Mouse (Mus musculus) embryonic fibroblast, embryonic 13.5 days (primary cell): ENCODE data around the gene Rpl10.

ENCODE experiments used
- CTCF ChIP-seq: IDR thresholded peaks from 2 replicates; pipeline ENCODE4 v1.5.1; 2011; ENCODE audit warnings: mild to moderate bottlenecking, control low read depth, low read length, moderate library complexity, borderline replicate concordance; ENCODE audit not compliant: insufficient read depth
- POLR2A ChIP-seq: IDR thresholded peaks from 2 replicates; pipeline ENCODE4 v1.6.1; 2011; ENCODE audit warnings: low read depth, mild to moderate bottlenecking, control low read depth, low read length, moderate library complexity

- no peak for TF ChIP-seq CTCF
- no peak for TF ChIP-seq POLR2A
Observed at GRCm38 (mm10) chrX:74245687-74246086, 24.9 kb upstream of the Rpl10 start.
